Mouse (Mus musculus): Measurements from ENCODE around the gene Gbf1.

DNA sequence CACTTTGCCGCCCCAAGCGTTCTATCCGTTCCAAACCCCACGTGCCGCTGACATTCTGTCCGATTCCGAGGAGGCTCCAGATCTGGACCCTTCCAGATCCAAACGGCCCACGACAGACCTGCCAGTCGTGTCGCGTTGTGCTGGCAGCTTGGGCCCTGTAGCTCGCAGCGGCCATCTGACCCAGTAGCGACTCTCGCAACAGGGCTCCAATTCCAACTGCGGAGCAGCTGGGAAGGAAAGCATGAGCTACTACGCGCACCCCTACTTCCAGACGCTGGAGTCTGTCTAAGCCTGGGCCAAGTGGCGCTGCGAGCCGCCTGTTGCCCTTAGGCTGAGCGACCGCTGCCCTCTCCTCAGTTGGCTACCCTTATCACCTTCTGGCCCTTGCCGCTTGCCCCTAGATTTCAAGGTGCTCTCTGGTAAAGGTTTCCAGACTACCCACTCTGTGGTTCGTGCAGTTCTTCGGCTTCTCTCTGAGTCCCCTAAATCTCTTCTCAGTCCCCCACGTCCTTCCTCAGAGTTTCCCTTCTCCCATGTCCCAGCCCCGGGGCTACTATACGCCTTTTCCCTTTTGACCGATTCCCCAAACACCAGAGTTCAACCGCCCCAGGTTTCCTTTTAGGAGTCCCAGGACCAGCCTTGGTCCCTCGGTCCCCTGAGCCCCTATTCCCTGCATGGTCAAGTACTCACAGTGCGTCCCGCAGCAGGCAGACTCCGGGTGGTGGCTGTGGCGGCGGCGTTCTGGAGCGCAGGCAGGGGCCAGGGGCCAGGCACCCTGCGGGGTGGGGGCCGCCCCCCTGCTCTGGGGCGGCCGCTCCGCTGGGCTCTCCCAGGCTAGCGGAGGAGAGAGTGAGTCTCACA lies 4.6 kb upstream of the Gbf1 start, which contains the start of gene Pitx3:
- no peak for TF ChIP-seq CTCF (IDR thresholded peaks at IDR 0.05; ENCODE audit: control insufficient read depth, insufficient read depth, insufficient replicate concordance, low read depth, low read length)
- TF ChIP-seq POLR2A (IDR thresholded peaks at IDR 0.05; ENCODE audit: control insufficient read depth, low read depth, low read length): peak; percentile 42; the same call in 1 of the 2 replicates

Data from testis, adult 2 months (tissue).